Mouse (Mus musculus): ENCODE measurements around the gene Ssr1. TPM values are rescaled to one million over a fixed set of nuclear protein-coding genes. Genes with fewer than 3 reads are reported as not detected.

Ssr1 gene
- polyA plus RNA-seq, 1 experiment from 2014 or later: 74.0 TPM

GRCm38 (mm10) chr13:37967565-37967964 is 26.5 kb downstream of the Ssr1 start:
- Histone ChIP-seq H3K9ac (replicated peaks; ENCODE audit: low read depth, low read length) (no peak overlapping the region), H3K9me3 (ENCODE audit: control insufficient read depth, low read length) (no peaks in the 10 kb centered on the region), H3K4me1 (replicated peaks; ENCODE audit: control insufficient read depth, insufficient read depth, low read length) (peaks cover 18% of the 10 kb centered on the region), H3K27me3 (replicated peaks; ENCODE audit: control insufficient read depth, insufficient read depth, low read length) (no peaks in the 10 kb centered on the region), H3K36me3 (ENCODE audit: control insufficient read depth, insufficient read depth) (no peaks in the 10 kb centered on the region), H3K27ac (ENCODE audit: low read length) (no peak overlapping the region), H3K4me2 (ENCODE audit: low read length) (no peak overlapping the region), H3K4me3 (replicated peaks; ENCODE audit: low read length) (no peak overlapping the region)
- 54% methylated on average over 10 of the region's 10 CpGs for WGBS
- ATAC-seq: no peak

- WGBS: 45% methylated on average over 12 of the region's 12 CpGs
- ATAC-seq: no peak
- no peak overlapping the region for H3K27ac ChIP-seq (ENCODE audit: low read length)
- no peak overlapping the region for H3K9ac ChIP-seq (replicated peaks; ENCODE audit: low read depth, low read length)
- no peaks in the 10 kb centered on the region for H3K36me3 ChIP-seq (ENCODE audit: control insufficient read depth, insufficient read depth)
- H3K27me3 ChIP-seq (replicated peaks; ENCODE audit: control insufficient read depth, insufficient read depth, low read length): no peaks in the 10 kb centered on the region
- H3K4me3 ChIP-seq (replicated peaks; ENCODE audit: low read length): no peak overlapping the region
- peaks cover 18% of the 10 kb centered on the region for H3K4me1 ChIP-seq (replicated peaks; ENCODE audit: control insufficient read depth, insufficient read depth, low read length)
- H3K4me2 ChIP-seq (ENCODE audit: low read length): no peak overlapping the region
- no peaks in the 10 kb centered on the region for H3K9me3 ChIP-seq (ENCODE audit: control insufficient read depth, low read length)
Observed at GRCm38 (mm10) chr13:37967052-37967437, 27.0 kb downstream of the Ssr1 start.

GRCm38 (mm10) chr13:37966256-37967051 is 27.6 kb downstream of the Ssr1 start:
- Histone ChIP-seq H3K9ac (replicated peaks; ENCODE audit: low read depth, low read length) (no peak overlapping the region), H3K27me3 (replicated peaks; ENCODE audit: control insufficient read depth, insufficient read depth, low read length) (no peaks in the 10 kb centered on the region), H3K9me3 (ENCODE audit: control insufficient read depth, low read length) (no peaks in the 10 kb centered on the region), H3K4me2 (ENCODE audit: low read length) (no peak overlapping the region), H3K4me1 (replicated peaks; ENCODE audit: control insufficient read depth, insufficient read depth, low read length) (peaks cover 18% of the 10 kb centered on the region), H3K36me3 (ENCODE audit: control insufficient read depth, insufficient read depth) (no peaks in the 10 kb centered on the region), H3K27ac (ENCODE audit: low read length) (no peak overlapping the region), H3K4me3 (replicated peaks; ENCODE audit: low read length) (no peak overlapping the region)
- ATAC-seq: no peak
- 77% methylated on average over 15 of the region's 15 CpGs for WGBS

GRCm38 (mm10) chr13:37965126-37965914 is 28.7 kb downstream of the Ssr1 start:
- Histone ChIP-seq H3K4me1 (replicated peaks; ENCODE audit: control insufficient read depth, insufficient read depth, low read length) (peaks cover 17% of the 10 kb centered on the region), H3K9ac (replicated peaks; ENCODE audit: low read depth, low read length) (no peak overlapping the region), H3K27me3 (replicated peaks; ENCODE audit: control insufficient read depth, insufficient read depth, low read length) (no peaks in the 10 kb centered on the region), H3K36me3 (ENCODE audit: control insufficient read depth, insufficient read depth) (no peaks in the 10 kb centered on the region), H3K27ac (ENCODE audit: low read length) (no peak overlapping the region), H3K9me3 (ENCODE audit: control insufficient read depth, low read length) (no peaks in the 10 kb centered on the region), H3K4me2 (ENCODE audit: low read length) (no peak overlapping the region), H3K4me3 (replicated peaks; ENCODE audit: low read length) (no peak overlapping the region)
- 35% methylated on average over 17 of the region's 17 CpGs for WGBS
- ATAC-seq: no peak

- Histone ChIP-seq H3K4me2 (ENCODE audit: low read length) (no peak overlapping the region; the same call in 1 of the 2 replicates), H3K27me3 (replicated peaks; ENCODE audit: control insufficient read depth, insufficient read depth, low read length) (no peaks in the 10 kb centered on the region), H3K4me3 (replicated peaks; ENCODE audit: low read length) (no peak overlapping the region), H3K9me3 (ENCODE audit: control insufficient read depth, low read length) (no peaks in the 10 kb centered on the region), H3K9ac (replicated peaks; ENCODE audit: low read depth, low read length) (no peak overlapping the region), H3K36me3 (ENCODE audit: control insufficient read depth, insufficient read depth) (no peaks in the 10 kb centered on the region), H3K4me1 (replicated peaks; ENCODE audit: control insufficient read depth, insufficient read depth, low read length) (peaks cover 13% of the 10 kb centered on the region), H3K27ac (ENCODE audit: low read length) (no peak overlapping the region)
- 24% methylated on average over 19 of the region's 20 CpGs for WGBS
- peak; percentile 29 for ATAC-seq
Observed at GRCm38 (mm10) chr13:37964128-37965087, 29.6 kb downstream of the Ssr1 start.

GRCm38 (mm10) chr13:37963354-37964007 is 30.5 kb downstream of the Ssr1 start:
- Histone ChIP-seq H3K4me1 (replicated peaks; ENCODE audit: control insufficient read depth, insufficient read depth, low read length) (peaks cover 11% of the 10 kb centered on the region), H3K9ac (replicated peaks; ENCODE audit: low read depth, low read length) (no peak overlapping the region), H3K9me3 (ENCODE audit: control insufficient read depth, low read length) (no peaks in the 10 kb centered on the region), H3K27ac (ENCODE audit: low read length) (no peak overlapping the region), H3K36me3 (ENCODE audit: control insufficient read depth, insufficient read depth) (no peaks in the 10 kb centered on the region), H3K27me3 (replicated peaks; ENCODE audit: control insufficient read depth, insufficient read depth, low read length) (no peaks in the 10 kb centered on the region), H3K4me2 (ENCODE audit: low read length) (peak overlapping the region; percentile 46), H3K4me3 (replicated peaks; ENCODE audit: low read length) (peak overlapping the region; percentile 30; the same call in 1 of the 2 replicates)
- ATAC-seq: no peak
- WGBS: under 1% methylated on average over 12 of the region's 12 CpGs

GRCm38 (mm10) chr13:37962541-37962940 is 31.5 kb downstream of the Ssr1 start:
- Histone ChIP-seq H3K27ac (ENCODE audit: low read length) (no peak overlapping the region), H3K9ac (replicated peaks; ENCODE audit: low read depth, low read length) (no peak overlapping the region), H3K4me2 (ENCODE audit: low read length) (no peak overlapping the region), H3K36me3 (ENCODE audit: control insufficient read depth, insufficient read depth) (no peaks in the 10 kb centered on the region), H3K4me1 (replicated peaks; ENCODE audit: control insufficient read depth, insufficient read depth, low read length) (peaks cover 11% of the 10 kb centered on the region), H3K4me3 (replicated peaks; ENCODE audit: low read length) (no peak overlapping the region), H3K9me3 (ENCODE audit: control insufficient read depth, low read length) (no peaks in the 10 kb centered on the region), H3K27me3 (replicated peaks; ENCODE audit: control insufficient read depth, insufficient read depth, low read length) (no peaks in the 10 kb centered on the region)
- 92% methylated on average over 9 of the region's 9 CpGs for WGBS
- no peak for ATAC-seq

- Histone ChIP-seq H3K27me3 (replicated peaks; ENCODE audit: control insufficient read depth, insufficient read depth, low read length) (no peaks in the 10 kb centered on the region), H3K4me1 (replicated peaks; ENCODE audit: control insufficient read depth, insufficient read depth, low read length) (peaks cover 11% of the 10 kb centered on the region), H3K36me3 (ENCODE audit: control insufficient read depth, insufficient read depth) (no peaks in the 10 kb centered on the region), H3K9ac (replicated peaks; ENCODE audit: low read depth, low read length) (no peak overlapping the region), H3K9me3 (ENCODE audit: control insufficient read depth, low read length) (no peaks in the 10 kb centered on the region), H3K4me2 (ENCODE audit: low read length) (no peak overlapping the region), H3K27ac (ENCODE audit: low read length) (no peak overlapping the region), H3K4me3 (replicated peaks; ENCODE audit: low read length) (no peak overlapping the region)
- WGBS: 88% methylated on average over 7 of the region's 7 CpGs
- no peak for ATAC-seq
Observed at GRCm38 (mm10) chr13:37959936-37960335, 34.1 kb downstream of the Ssr1 start.
